Mouse (Mus musculus) embryonic facial prominence, embryonic 11.5 days (tissue): ENCODE results near the gene Tmem132b. TPM values are rescaled to one million over a fixed set of nuclear protein-coding genes. Genes with fewer than 3 reads are reported as not detected.
A peak's percentile ranks its signal among the peaks of the same experiment; 100 is the strongest.

Experiments
- ATAC-seq: fragments of 200-750 bp; cut with Nextera tagmentation; replicated peaks from 2 replicates; pipeline ENCODE4 v1.8.0; 2017; ENCODE audit warnings: low read depth; ENCODE audit not compliant: insufficient number of reproducible peaks, low FRiP score, low TSS enrichment
- DNase-seq: peaks from one replicate; pipeline ENCODE4 v3.0.0-alpha.2; 2015; ENCODE audit warnings: low spot score
- H3K27ac ChIP-seq: fragments of 300-500 bp; sonication (generic); replicated peaks from 2 replicates; pipeline ENCODE4 v1.5.1; 2014; ENCODE audit warnings: mild to moderate bottlenecking, low read depth, low read length, control low read depth
- H3K27me3 ChIP-seq: fragments of 300-500 bp; sonication (generic); 2 replicates; pipeline ENCODE4 v1.6.1; 2014; ENCODE audit warnings: mild to moderate bottlenecking, low read length, moderate library complexity, mixed read lengths; ENCODE audit not compliant: control insufficient read depth, insufficient read depth
- H3K36me3 ChIP-seq: fragments of 300-500 bp; sonication (generic); replicated peaks from 2 replicates; pipeline ENCODE4 v1.6.1; 2014; ENCODE audit warnings: low read depth, mild to moderate bottlenecking, low read length, moderate library complexity, mixed read lengths; ENCODE audit not compliant: control insufficient read depth, insufficient read depth
- H3K4me1 ChIP-seq: fragments of 300-500 bp; sonication (generic); 2 replicates; pipeline ENCODE4 v1.6.1; 2014; ENCODE audit warnings: low read length, mixed read lengths; ENCODE audit not compliant: control insufficient read depth, insufficient read depth
- H3K4me2 ChIP-seq: fragments of 300-500 bp; sonication (generic); 2 replicates; pipeline ENCODE4 v1.6.1; 2014; ENCODE audit warnings: low read depth, mild to moderate bottlenecking, control low read depth, low read length, moderate library complexity
- H3K4me3 ChIP-seq: fragments of 300-500 bp; sonication (generic); 2 replicates; pipeline ENCODE4 v1.5.1; 2014; ENCODE audit warnings: low read depth, low read length, control low read depth
- H3K9ac ChIP-seq: fragments of 300-500 bp; sonication (generic); replicated peaks from 2 replicates; pipeline ENCODE4 v1.6.1; 2014; ENCODE audit warnings: mild to moderate bottlenecking, control low read depth, low read length
- H3K9me3 ChIP-seq: fragments of 300-500 bp; sonication (generic); replicated peaks from 2 replicates; pipeline ENCODE4 v1.6.1; 2016; ENCODE audit warnings: mild to moderate bottlenecking, low read length, inconsistent platforms, mixed read lengths; ENCODE audit not compliant: control insufficient read depth
- WGBS: fragments of 180-500 bp; shearing (Covaris S2); extraction: QIAGEN DNeasy Blood & Tissue Kit; methylation state at CpG from one replicate; pipeline ENCODE4 v1.1.7; 2014; 5-methylcytosine and 5-hydroxymethylcytosine counted together
- polyA plus RNA-seq: library from polyadenylated mRNA; unstranded; fragments of >200 nt; fragmentation: Nextera tagmentation; extraction: Ambion mirVana; gene quantifications from 2 replicates; pipeline ENCODE4 v1.2.1, GENCODE M21; 2014

The Tmem132b gene
- 0.13 and 0.60 TPM in 2 replicates for polyA plus RNA-seq

GRCm38 (mm10) chr5:125531634-125532033 is at the start of gene Tmem132b:
Tmem132b (plus strand) TSS chr5:125531774.
- H3K36me3 ChIP-seq, result no peaks in the 10 kb centered on the region
- H3K4me3 ChIP-seq, result peak within 1 kb of the TSS; percentile 54
- peak within 1 kb of the TSS; percentile 54 for H3K9ac ChIP-seq
- peaks cover 4% of the 10 kb centered on the region; the same call in 1 of the 2 replicates for H3K4me1 ChIP-seq
- H3K9me3 ChIP-seq, result no peaks in the 10 kb centered on the region
- peak; percentile 39 for DNase-seq
- ATAC-seq, result peak; percentile 44
- H3K4me2 ChIP-seq, result peak within 1 kb of the TSS; percentile 94
- 3% methylated on average over 24 of the region's 25 CpGs for WGBS
- H3K27me3 ChIP-seq, result peaks cover 59% of the 10 kb centered on the region
- H3K27ac ChIP-seq, result no peak within 1 kb of the TSS

- ATAC-seq, result no peak
- no peak overlapping the region for H3K4me3 ChIP-seq
- no peak for DNase-seq
- no peaks in the 10 kb centered on the region for H3K4me1 ChIP-seq
- H3K9ac ChIP-seq, result no peak overlapping the region
- H3K9me3 ChIP-seq, result no peaks in the 10 kb centered on the region
- H3K36me3 ChIP-seq, result peaks cover 4% of the 10 kb centered on the region; the same call in 1 of the 2 replicates
- H3K4me2 ChIP-seq, result no peak overlapping the region
- no peaks in the 10 kb centered on the region for H3K27me3 ChIP-seq
- H3K27ac ChIP-seq, result no peak overlapping the region
- 83% methylated on average over 7 of the region's 7 CpGs for WGBS
These were observed 49.1 kb upstream of the Tmem132b start for GRCm38 (mm10) chr5:125482474-125482873.

- Histone ChIP-seq H3K27me3 (no peaks in the 10 kb centered on the region), H3K9me3 (no peaks in the 10 kb centered on the region), H3K4me2 (no peak overlapping the region), H3K9ac (no peak overlapping the region), H3K4me3 (no peak overlapping the region), H3K4me1 (no peaks in the 10 kb centered on the region), H3K27ac (no peak overlapping the region), H3K36me3 (peaks cover 4% of the 10 kb centered on the region; the same call in 1 of the 2 replicates)
- ATAC-seq (no peak), DNase-seq (no peak)
- WGBS, result 82% methylated on average over 5 of the region's 6 CpGs
These were observed 47.6 kb upstream of the Tmem132b start for GRCm38 (mm10) chr5:125483712-125484611.

- 93% methylated on average over 4 of the region's 4 CpGs for WGBS
- Histone ChIP-seq H3K9me3 (no peaks in the 10 kb centered on the region), H3K27ac (no peak overlapping the region), H3K4me1 (no peaks in the 10 kb centered on the region), H3K9ac (no peak overlapping the region), H3K36me3 (peaks cover 10% of the 10 kb centered on the region), H3K4me2 (no peak overlapping the region), H3K27me3 (no peaks in the 10 kb centered on the region), H3K4me3 (no peak overlapping the region)
- DNase-seq, result no peak
- no peak for ATAC-seq
These were observed 46.4 kb upstream of the Tmem132b start for GRCm38 (mm10) chr5:125485031-125485778.

GRCm38 (mm10) chr5:125486088-125486487 is 45.5 kb upstream of the Tmem132b start:
- no peak overlapping the region for H3K27ac ChIP-seq
- ATAC-seq (no peak), DNase-seq (no peak)
- H3K9me3 ChIP-seq, result no peaks in the 10 kb centered on the region
- 100% methylated on average over 1 of the region's 1 CpGs for WGBS
- no peak overlapping the region for H3K4me2 ChIP-seq
- H3K27me3 ChIP-seq, result no peaks in the 10 kb centered on the region
- H3K4me3 ChIP-seq, result no peak overlapping the region
- H3K9ac ChIP-seq, result no peak overlapping the region
- peaks cover 10% of the 10 kb centered on the region for H3K36me3 ChIP-seq
- no peaks in the 10 kb centered on the region for H3K4me1 ChIP-seq

- Histone ChIP-seq H3K27me3 (no peaks in the 10 kb centered on the region), H3K9me3 (no peaks in the 10 kb centered on the region), H3K9ac (no peak overlapping the region), H3K36me3 (peaks cover 10% of the 10 kb centered on the region), H3K4me3 (no peak overlapping the region), H3K4me2 (no peak overlapping the region), H3K4me1 (no peaks in the 10 kb centered on the region), H3K27ac (no peak overlapping the region)
- DNase-seq (no peak), ATAC-seq (peak; percentile 46; the same call in 1 of the 2 replicates)
- WGBS, result 68% methylated on average over 11 of the region's 11 CpGs
These were observed 44.0 kb upstream of the Tmem132b start for GRCm38 (mm10) chr5:125487375-125488115.

- no peak overlapping the region for H3K4me2 ChIP-seq
- H3K4me3 ChIP-seq, result no peak overlapping the region
- H3K27ac ChIP-seq, result no peak overlapping the region
- H3K9ac ChIP-seq, result no peak overlapping the region
- H3K36me3 ChIP-seq, result peaks cover 10% of the 10 kb centered on the region
- no peaks in the 10 kb centered on the region for H3K4me1 ChIP-seq
- 73% methylated on average over 4 of the region's 4 CpGs for WGBS
- no peak for DNase-seq
- no peak for ATAC-seq
- no peaks in the 10 kb centered on the region for H3K9me3 ChIP-seq
- no peaks in the 10 kb centered on the region for H3K27me3 ChIP-seq
These were observed 43.5 kb upstream of the Tmem132b start for GRCm38 (mm10) chr5:125488116-125488455.
